Comparison of ENCODE assay signal across 11 mouse cellular contexts in the genomic region with DNA sequence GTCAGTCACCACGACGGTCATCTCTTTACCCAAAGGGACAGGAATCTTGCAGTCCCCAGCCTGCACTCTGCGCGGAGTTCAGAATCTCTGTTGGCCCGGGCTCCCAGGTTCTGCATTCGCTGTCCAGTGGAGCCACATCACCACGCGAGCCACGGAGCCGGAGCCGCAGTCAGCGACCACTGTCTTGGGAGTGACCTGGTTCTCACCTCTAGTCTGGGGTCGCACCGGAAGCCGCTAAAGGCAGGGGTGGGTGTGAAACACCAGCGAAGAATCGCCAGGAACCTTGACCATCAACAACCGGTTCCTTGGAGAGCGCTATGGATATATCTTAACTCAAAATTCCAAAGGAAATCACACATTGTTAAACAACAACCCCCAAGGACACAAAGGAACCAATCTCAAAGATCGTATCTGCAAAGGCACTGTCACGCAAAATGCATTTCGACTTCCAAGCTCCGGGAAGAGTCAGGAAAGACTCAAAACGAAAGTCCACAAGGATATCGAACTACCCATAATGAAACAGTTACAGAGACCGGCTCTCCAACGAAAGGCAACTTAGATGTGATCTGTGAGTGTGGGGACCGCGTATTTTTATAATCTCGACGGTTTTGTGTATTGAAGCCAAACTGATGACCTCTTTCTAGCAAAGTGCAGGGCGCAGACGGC. TPM values are rescaled to one million over a fixed set of nuclear protein-coding genes. Genes with fewer than 3 reads are reported as not detected.
DNase-seq lines count a peak whose midpoint lies in the region; ATAC-seq and TF ChIP-seq lines count a peak whose summit lies in the region.
"Had no signal": no experiment of that assay in that cellular context is flagged by ENCODE, and none has a peak within 500 bp of the region (broad histone marks: within the 10 kb centered on the region; RNA-seq: fewer than 3 reads in every experiment).

No protein-coding gene starts in this region.

- no peaks in the 10 kb centered on the region for H3K9me3 ChIP-seq in lung, embryonic 16.5 days (ENCODE audit: control insufficient read depth, low read length)
- no peaks in the 10 kb centered on the region for H3K9me3 ChIP-seq in embryonic facial prominence, embryonic 15.5 days (replicated peaks)
- H3K9me3 ChIP-seq in intestine, postnatal 0 days (ENCODE audit: control insufficient read depth), result no peaks in the 10 kb centered on the region
- H3K9me3 ChIP-seq: neural tube, embryonic 12.5 days had no signal

- no peak for ATAC-seq in lung, embryonic 16.5 days (ENCODE audit: low read depth)
- ATAC-seq in embryonic facial prominence, embryonic 15.5 days (ENCODE audit: insufficient number of reproducible peaks, low FRiP score, low TSS enrichment, low read depth), result no peak
- no peak for ATAC-seq in intestine, postnatal 0 days

- no peak overlapping the region for H3K9ac ChIP-seq in lung, embryonic 16.5 days (ENCODE audit: low read length)
- no peak overlapping the region for H3K9ac ChIP-seq in embryonic facial prominence, embryonic 15.5 days
- H3K9ac ChIP-seq in intestine, postnatal 0 days (ENCODE audit: low read depth, low read length), result no peak overlapping the region
- H3K9ac ChIP-seq: neural tube, embryonic 12.5 days had no signal

- H3K27ac ChIP-seq in lung, embryonic 16.5 days (ENCODE audit: low read length), result no peak overlapping the region
- H3K27ac ChIP-seq in embryonic facial prominence, embryonic 15.5 days (replicated peaks), result no peak overlapping the region
- H3K27ac ChIP-seq in intestine, postnatal 0 days (ENCODE audit: low read depth, low read length), result no peak overlapping the region
- H3K27ac ChIP-seq in small intestine, adult 2 months (ENCODE audit: insufficient read depth, low read depth, low read length), result no peak overlapping the region
- H3K27ac ChIP-seq: neural tube, embryonic 12.5 days had no signal

- H3K4me2 ChIP-seq in lung, embryonic 16.5 days (ENCODE audit: low read depth, low read length), result peak overlapping the region; percentile 32
- peak overlapping the region; percentile 21; the same call in 1 of the 2 replicates for H3K4me2 ChIP-seq in embryonic facial prominence, embryonic 15.5 days (replicated peaks)
- H3K4me2 ChIP-seq in intestine, postnatal 0 days (replicated peaks; ENCODE audit: low read depth), result peak overlapping the region; percentile 53

- no peak for DNase-seq in lung, postnatal 10 days
- no peak for DNase-seq in ovary, postnatal 14 days (ENCODE audit: low spot score)
- no peak for DNase-seq in adrenal gland, postnatal 25 days
- DNase-seq: thymus, adult 18-20 months had no signal

- H3K36me3 ChIP-seq in lung, embryonic 16.5 days (ENCODE audit: control insufficient read depth, insufficient read depth, low read length), result no peaks in the 10 kb centered on the region
- no peaks in the 10 kb centered on the region for H3K36me3 ChIP-seq in embryonic facial prominence, embryonic 15.5 days
- no peaks in the 10 kb centered on the region for H3K36me3 ChIP-seq in intestine, postnatal 0 days (ENCODE audit: control insufficient read depth, insufficient read depth)
- H3K36me3 ChIP-seq in small intestine, adult 2 months (ENCODE audit: control insufficient read depth, insufficient read depth, low read length), result no peaks in the 10 kb centered on the region
- H3K36me3 ChIP-seq: neural tube, embryonic 12.5 days had no signal

- peaks cover 81% of the 10 kb centered on the region for H3K27me3 ChIP-seq in lung, embryonic 16.5 days (ENCODE audit: control insufficient read depth, insufficient read depth, low read depth, low read length)
- H3K27me3 ChIP-seq in embryonic facial prominence, embryonic 15.5 days, result peaks cover 85% of the 10 kb centered on the region
- H3K27me3 ChIP-seq in intestine, postnatal 0 days (replicated peaks; ENCODE audit: control insufficient read depth, insufficient read depth, low read length), result peaks cover 93% of the 10 kb centered on the region
- H3K27me3 ChIP-seq in small intestine, adult 2 months (ENCODE audit: control insufficient read depth, insufficient read depth, low read length), result peaks cover 77% of the 10 kb centered on the region

- peak overlapping the region; percentile 17 for H3K4me3 ChIP-seq in lung, embryonic 16.5 days (ENCODE audit: low read length)
- H3K4me3 ChIP-seq in embryonic facial prominence, embryonic 15.5 days (replicated peaks), result peak overlapping the region; percentile 16
- peak overlapping the region; percentile 23 for H3K4me3 ChIP-seq in intestine, postnatal 0 days (ENCODE audit: low read depth, low read length)
- H3K4me3 ChIP-seq in small intestine, adult 2 months (ENCODE audit: low read depth, low read length), result peak overlapping the region; percentile 7
- H3K4me3 ChIP-seq: neural tube, embryonic 12.5 days had no signal

- no peak for TF ChIP-seq POLR2A in small intestine, adult 2 months (IDR thresholded peaks at IDR 0.05; ENCODE audit: low read depth, low read length)

- peaks cover 16% of the 10 kb centered on the region for H3K4me1 ChIP-seq in lung, embryonic 16.5 days (replicated peaks; ENCODE audit: control insufficient read depth, insufficient read depth, low read length)
- peaks cover 38% of the 10 kb centered on the region for H3K4me1 ChIP-seq in embryonic facial prominence, embryonic 15.5 days
- H3K4me1 ChIP-seq in intestine, postnatal 0 days (replicated peaks; ENCODE audit: control insufficient read depth, insufficient read depth, low read length), result no peaks in the 10 kb centered on the region
- H3K4me1 ChIP-seq in small intestine, adult 2 months (ENCODE audit: control insufficient read depth, insufficient read depth, insufficient read length, low read length), result peaks cover 5% of the 10 kb centered on the region; the same call in 1 of the 2 replicates

- WGBS in lung, embryonic 16.5 days, result 1% methylated on average over 33 of the region's 33 CpGs
- 2% methylated on average over 33 of the region's 33 CpGs for WGBS in embryonic facial prominence, embryonic 15.5 days
- under 1% methylated on average over 33 of the region's 33 CpGs for WGBS in intestine, postnatal 0 days
- WGBS in small intestine, adult 2 months, result 3% methylated on average over 33 of the region's 33 CpGs

- TF ChIP-seq CTCF in intestine, postnatal 0 days (IDR thresholded peaks at IDR 0.05; ENCODE audit: low read depth), result no peak
- TF ChIP-seq CTCF in small intestine, adult 2 months (IDR thresholded peaks at IDR 0.05; ENCODE audit: extremely low read depth, insufficient read length, insufficient replicate concordance, low read depth, low read length), result no peak

RNA-seq across cellular contexts. Expression of gene Barx1, which starts 4.1 kb away (rescaled TPM):
- 0.15 and 0.43 TPM in 2 replicates for polyA plus RNA-seq in lung, embryonic 16.5 days (2015; fragmentation: Nextera tagmentation; extraction: Ambion mirVana)
- 17.7 and 18.8 TPM in 2 replicates for polyA plus RNA-seq in embryonic facial prominence, embryonic 15.5 days (2015; fragmentation: Nextera tagmentation; extraction: Ambion mirVana)
- polyA plus RNA-seq in intestine, postnatal 0 days (2015; fragmentation: Nextera tagmentation; extraction: Ambion mirVana), result 0.29 and 2.1 TPM in 2 replicates
- polyA plus RNA-seq in small intestine, adult 2 months (2012; rRNA removed), result 0.08 and 13.2 TPM in 2 replicates
- total RNA-seq in adrenal gland, postnatal 25 days (2021), result not detected in 2 replicates
- polyA plus RNA-seq: cortical plate, adult 2 months; large intestine, adult 2 months; neural tube, embryonic 12.5 days had no signal

RNA-seq across cellular contexts. Expression of gene Ptpdc1, which starts 33.3 kb away (rescaled TPM):
- 9.2 and 10.1 TPM in 2 replicates for polyA plus RNA-seq in lung, embryonic 16.5 days (2015; fragmentation: Nextera tagmentation; extraction: Ambion mirVana)
- polyA plus RNA-seq in embryonic facial prominence, embryonic 15.5 days (2015; fragmentation: Nextera tagmentation; extraction: Ambion mirVana), result 16.4 and 18.2 TPM in 2 replicates
- 1.9 and 2.5 TPM in 2 replicates for polyA plus RNA-seq in intestine, postnatal 0 days (2015; fragmentation: Nextera tagmentation; extraction: Ambion mirVana)
- polyA plus RNA-seq in small intestine, adult 2 months (2012; rRNA removed), result 0.33 and 0.62 TPM in 2 replicates
- total RNA-seq in adrenal gland, postnatal 25 days (2021), result 5.5 and 11.3 TPM in 2 replicates
